Mouse (Mus musculus) effector memory CD4-positive, alpha-beta T cell, adult 5 months (primary cell): ENCODE measurements around the gene Gm12394. TPM values are rescaled to one million over a fixed set of nuclear protein-coding genes. Genes with fewer than 3 reads are reported as not detected.

ENCODE experiments used
- polyA plus RNA-seq: library from polyadenylated mRNA; unstranded; fragments of 100-300 nt; shearing (Covaris generic); gene quantifications from one replicate; pipeline ENCODE4 v1.2.1, GENCODE M21; 2017

Gene Gm12394
- not detected for polyA plus RNA-seq

DNA sequence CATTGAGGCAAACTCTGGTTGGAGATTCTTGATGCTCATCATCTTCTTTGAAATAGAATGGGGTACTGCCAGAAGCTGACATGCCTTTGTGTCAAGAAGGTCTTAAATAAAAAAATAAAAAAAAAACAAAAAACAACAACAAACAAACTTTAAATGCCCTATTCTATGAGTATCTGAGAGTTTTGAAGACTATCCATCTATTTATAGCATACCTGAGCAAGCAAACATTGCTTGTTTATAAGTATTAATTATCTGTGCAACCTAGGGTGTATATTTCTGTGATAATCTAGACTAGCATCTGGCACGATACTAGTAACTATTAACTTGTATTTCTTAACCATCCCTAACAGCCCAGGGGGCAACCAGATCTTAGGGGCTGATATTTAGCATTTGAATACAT lies at the start of gene Gm12394:
Gene Gm12394, minus strand, starts transcription at position 101 of the 400 bp plus-strand sequence.

GRCm38 (mm10) chr4:42874134-42874533 lies 17.6 kb upstream of the Gm12394 start, which contains the start of gene Fam205c:
TSS of gene Fam205c (minus strand) at chr4:42874234.

DNA sequence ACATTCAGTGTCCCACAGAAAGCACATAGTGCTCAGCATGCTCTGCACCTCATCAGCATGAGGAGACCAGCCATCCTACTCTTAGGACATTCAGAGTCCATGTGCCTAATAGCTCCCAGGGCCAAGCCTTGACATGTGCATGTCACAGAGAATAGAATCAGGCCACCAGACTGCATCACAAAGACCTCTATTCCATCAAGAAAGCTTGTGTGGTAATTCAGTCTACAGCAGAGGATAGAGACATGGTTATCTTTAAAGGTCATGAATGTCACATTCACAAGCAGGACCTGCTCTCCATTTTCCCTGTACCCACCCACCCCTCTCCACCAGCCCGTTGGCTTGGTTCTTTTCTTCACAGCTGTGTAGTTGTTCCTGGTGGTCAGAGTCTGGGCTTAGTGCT lies 2.8 kb downstream of the Gm12394 start, which contains the start of gene Fam205a1:
Gene Fam205a1, minus strand, starts transcription at position 101 of the 400 bp plus-strand sequence.

DNA sequence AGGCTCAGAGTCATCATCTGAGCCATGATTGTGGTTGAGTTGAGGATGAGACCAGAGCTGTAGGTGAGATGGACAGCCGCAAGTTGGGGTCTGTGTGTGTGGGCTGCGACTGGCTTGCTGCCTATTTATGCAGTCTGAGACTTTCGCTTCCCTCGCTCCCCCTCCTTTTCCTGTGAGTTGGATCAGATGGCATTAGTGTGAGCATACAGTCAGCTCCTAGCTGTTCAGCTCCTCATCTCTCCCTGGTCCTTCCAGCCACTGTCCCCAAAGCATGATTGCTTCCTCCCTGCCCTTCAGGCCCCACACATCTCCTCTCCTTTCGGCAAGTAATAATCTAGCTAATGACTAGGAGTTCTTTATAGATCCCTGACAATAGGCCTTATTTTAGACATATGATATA lies 82.7 kb downstream of the Gm12394 start, which contains the start of gene Ccl21a:
Gene Ccl21a, minus strand, starts transcription at position 101 of the 400 bp plus-strand sequence.

GRCm38 (mm10) chr4:42756477-42756876 lies 100.1 kb downstream of the Gm12394 start, which contains the start of gene Ccl19:
TSS of gene Ccl19 (minus strand) at chr4:42756577.

GRCm38 (mm10) chr4:42735245-42735644 lies 121.3 kb downstream of the Gm12394 start, which contains the start of gene 4930578G10Rik:
TSS of gene 4930578G10Rik (plus strand) at chr4:42735545.

Other genes starting within 250 kb of the Gm12394 start
- not detected for gene Gm10591, start 244.6 kb downstream of the Gm12394 start, polyA plus RNA-seq
- not detected for gene Gm2564, start 227.1 kb downstream of the Gm12394 start, polyA plus RNA-seq
- gene Ccl27b, start 201.5 kb downstream of the Gm12394 start, polyA plus RNA-seq: not detected
- not detected for gene Il11ra2, start 194.9 kb downstream of the Gm12394 start, polyA plus RNA-seq
- gene 4930578G10Rik, start 121.2 kb downstream of the Gm12394 start, polyA plus RNA-seq: not detected
- gene Ccl19, start 100.2 kb downstream of the Gm12394 start, polyA plus RNA-seq: not detected
- not detected for gene Ccl21a, start 82.8 kb downstream of the Gm12394 start, polyA plus RNA-seq
- gene Fam205a1, start 2.9 kb downstream of the Gm12394 start, polyA plus RNA-seq: not detected
- not detected for gene Fam205c, start 17.5 kb upstream of the Gm12394 start, polyA plus RNA-seq
- gene Phf24, start 59.9 kb upstream of the Gm12394 start, polyA plus RNA-seq: not detected
- gene Dnajb5, start 93.0 kb upstream of the Gm12394 start, polyA plus RNA-seq: 25.8 TPM
- gene 1700022I11Rik, start 112.8 kb upstream of the Gm12394 start, polyA plus RNA-seq: not detected
- gene Vcp, start 143.7 kb upstream of the Gm12394 start, polyA plus RNA-seq: 244 TPM
- 13.0 TPM for gene Fancg, start 153.7 kb upstream of the Gm12394 start, polyA plus RNA-seq
- gene Pigo, start 169.0 kb upstream of the Gm12394 start, polyA plus RNA-seq: 39.3 TPM
- 66.8 TPM for gene Stoml2, start 174.9 kb upstream of the Gm12394 start, polyA plus RNA-seq
- 6.5 TPM for gene Fam214b, start 189.4 kb upstream of the Gm12394 start, polyA plus RNA-seq
- gene Unc13b, start 202.2 kb upstream of the Gm12394 start, polyA plus RNA-seq: 1.5 TPM